Mouse (Mus musculus) stomach, embryonic 15.5 days (tissue): ENCODE measurements at regions not wholly inside any gene's neighbourhood (a gene's known extent, or its start where the extent isn't known, plus 50 kb on each side); places are given as distances from the start of the nearest gene placed in this dataset. TPM values are rescaled to one million over a fixed set of nuclear protein-coding genes. Genes with fewer than 3 reads are reported as not detected.

Source experiments
- ATAC-seq: fragments of 200-750 bp; cut with Nextera tagmentation; 2 replicates; pipeline ENCODE4 v1.8.0; 2017; ENCODE audit warnings: low read depth, moderate number of reproducible peaks, moderate TSS enrichment; ENCODE audit not compliant: insufficient read depth, low FRiP score
- H3K27ac ChIP-seq: fragments of 300-500 bp; sonication (generic); 2 replicates; pipeline ENCODE4 v1.5.1; 2015; ENCODE audit warnings: mild to moderate bottlenecking, inconsistent platforms
- H3K27me3 ChIP-seq: fragments of 300-500 bp; sonication (generic); replicated peaks from 2 replicates; pipeline ENCODE4 v1.6.1; 2015; ENCODE audit warnings: inconsistent platforms
- H3K36me3 ChIP-seq: fragments of 300-500 bp; sonication (generic); 2 replicates; pipeline ENCODE4 v1.6.1; 2015; ENCODE audit warnings: inconsistent platforms
- H3K4me1 ChIP-seq: fragments of 300-500 bp; sonication (generic); 2 replicates; pipeline ENCODE4 v1.6.1; 2015; ENCODE audit warnings: inconsistent platforms
- H3K4me2 ChIP-seq: fragments of 300-500 bp; sonication (generic); 2 replicates; pipeline ENCODE4 v1.6.1; 2015; ENCODE audit warnings: mild to moderate bottlenecking, inconsistent platforms
- H3K4me3 ChIP-seq: fragments of 300-500 bp; sonication (generic); replicated peaks from 2 replicates; pipeline ENCODE4 v1.5.1; 2015; ENCODE audit warnings: inconsistent platforms
- H3K9ac ChIP-seq: fragments of 300-500 bp; sonication (generic); 2 replicates; pipeline ENCODE4 v1.6.1; 2015; ENCODE audit warnings: inconsistent platforms
- H3K9me3 ChIP-seq: fragments of 300-500 bp; sonication (generic); 2 replicates; pipeline ENCODE4 v1.6.1; 2016; ENCODE audit warnings: inconsistent platforms
- WGBS: fragments of 180-500 bp; shearing (Covaris S2); methylation state at CpG from one replicate; pipeline ENCODE4 v1.1.7; 2015; 5-methylcytosine and 5-hydroxymethylcytosine counted together
- microRNA-seq: library from miRNA; unstranded; fragments of <30 nt; microRNA quantifications from one replicate; pipeline ENCODE4, GENCODE M21; 2016

- Histone ChIP-seq H3K27ac (no peak overlapping the region), H3K4me3 (no peak overlapping the region), H3K4me1 (no peaks in the 10 kb centered on the region), H3K9ac (no peak overlapping the region), H3K9me3 (no peaks in the 10 kb centered on the region), H3K4me2 (no peak overlapping the region), H3K36me3 (no peaks in the 10 kb centered on the region), H3K27me3 (no peaks in the 10 kb centered on the region)
- WGBS = 85% methylated on average over 6 of the region's 6 CpGs
- ATAC-seq = no peak
Measured at GRCm38 (mm10) chr12:94943067-94943466, 749.0 kb upstream of the Flrt2 start.

Small RNA genes in the stretch of these regions (microRNA-seq; reads per million reads assigned to microRNA genes)
- not detected for gene Mir8099-2
